Mouse (Mus musculus) granulocyte monocyte progenitor cell, adult 5-6 weeks (primary cell): ENCODE measurements at regions not wholly inside any gene's neighbourhood (a gene's known extent, or its start where the extent isn't known, plus 50 kb on each side); places are given as distances from the start of the nearest gene placed in this dataset.

ENCODE experiments used
- ATAC-seq: replicated peaks from 2 replicates; pipeline ENCODE4 v1.8.0; 2016; ENCODE audit warnings: mild to moderate bottlenecking, moderate TSS enrichment, inconsistent platforms; ENCODE audit not compliant: poor library complexity, severe bottlenecking

DNA sequence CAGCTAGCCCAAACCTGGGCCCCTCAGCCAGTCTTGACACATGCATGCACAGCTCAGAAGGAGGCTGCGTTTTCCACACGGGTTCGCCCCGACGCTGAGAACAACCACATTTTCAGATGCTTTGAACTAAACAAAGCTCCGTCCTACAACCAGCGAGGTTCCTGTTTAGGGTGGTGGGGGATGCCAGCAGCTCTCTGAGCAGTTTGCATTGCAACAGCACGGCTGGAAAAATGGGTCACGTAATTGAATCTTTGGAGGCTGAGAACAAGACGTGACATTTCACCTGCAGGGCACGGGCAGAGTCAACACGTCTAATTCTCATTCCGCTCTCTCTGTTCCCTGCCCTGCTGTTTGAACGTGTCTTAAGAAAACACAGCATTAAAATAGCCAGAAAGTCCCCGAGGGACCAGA, 119.2 kb downstream of the Syk start:
- peak; percentile 51 for ATAC-seq

GRCm38 (mm10) chr13:52703401-52704164, 120.6 kb downstream of the Syk start:
- peak; percentile 83 for ATAC-seq

DNA sequence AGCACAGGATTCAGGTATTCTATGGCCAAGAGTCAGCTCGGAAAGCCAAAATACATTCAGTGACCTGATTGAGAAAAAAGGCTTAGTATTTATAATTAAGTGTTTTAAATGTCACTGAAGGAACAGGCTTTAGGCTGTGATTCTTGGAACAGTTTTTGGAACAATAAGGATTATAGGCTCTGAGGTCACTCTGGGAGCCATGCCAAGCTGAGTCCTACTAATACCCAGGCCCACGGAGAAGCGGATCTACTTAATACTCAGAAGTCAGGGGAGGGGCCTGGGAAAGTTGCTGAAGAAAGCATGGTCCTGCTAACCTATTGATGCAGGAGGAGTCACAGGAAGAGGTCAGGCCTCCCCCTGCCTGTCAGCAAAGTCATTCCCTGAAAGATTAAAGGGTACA, 121.7 kb downstream of the Syk start:
- ATAC-seq, result no peak

DNA sequence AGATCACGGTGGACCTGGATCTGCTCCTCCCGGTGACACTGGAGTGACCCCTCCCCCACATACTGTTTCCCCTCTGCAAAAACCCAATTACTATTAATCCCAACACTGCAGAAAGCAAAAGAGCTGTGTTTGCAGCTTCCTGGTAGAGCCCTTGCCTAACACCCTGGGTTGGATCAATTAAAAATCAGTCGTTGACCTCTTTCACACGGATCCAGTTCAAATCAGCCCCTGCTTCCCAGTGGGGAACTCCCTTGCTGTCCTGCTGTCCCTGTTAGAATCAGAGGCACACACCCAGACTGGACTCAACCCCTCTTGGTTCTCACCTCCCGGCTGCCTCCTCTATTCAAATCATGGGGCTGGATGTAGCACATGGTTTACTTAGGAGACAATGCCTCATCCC, 126.6 kb downstream of the Syk start:
- ATAC-seq, result no peak

GRCm38 (mm10) chr13:52711713-52712369, 128.9 kb downstream of the Syk start:
- peak; percentile 88 for ATAC-seq

DNA sequence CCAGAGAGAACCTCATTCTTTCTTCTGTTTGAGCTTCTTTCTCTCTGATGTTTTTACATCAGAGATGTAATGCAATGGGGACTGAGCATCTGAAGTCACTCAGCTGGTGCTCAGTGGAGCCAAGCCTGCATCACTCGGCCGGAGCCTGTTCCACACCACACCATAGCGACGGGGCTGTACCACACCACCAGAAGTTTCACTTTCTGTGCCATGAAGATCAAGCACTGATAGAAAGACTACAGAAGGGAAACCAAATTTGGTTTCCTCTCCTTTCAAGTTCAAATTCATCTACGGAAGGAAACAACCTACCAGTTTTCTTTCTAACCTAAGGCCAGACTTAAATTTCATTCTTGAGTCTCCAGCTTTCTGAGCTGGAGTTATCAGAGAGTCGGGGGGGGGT, 138.5 kb downstream of the Syk start:
- ATAC-seq, result no peak; the same call in 1 of the 2 replicates

- no peak for ATAC-seq
Measured at GRCm38 (mm10) chr13:52722718-52723117, 139.7 kb downstream of the Syk start.

DNA sequence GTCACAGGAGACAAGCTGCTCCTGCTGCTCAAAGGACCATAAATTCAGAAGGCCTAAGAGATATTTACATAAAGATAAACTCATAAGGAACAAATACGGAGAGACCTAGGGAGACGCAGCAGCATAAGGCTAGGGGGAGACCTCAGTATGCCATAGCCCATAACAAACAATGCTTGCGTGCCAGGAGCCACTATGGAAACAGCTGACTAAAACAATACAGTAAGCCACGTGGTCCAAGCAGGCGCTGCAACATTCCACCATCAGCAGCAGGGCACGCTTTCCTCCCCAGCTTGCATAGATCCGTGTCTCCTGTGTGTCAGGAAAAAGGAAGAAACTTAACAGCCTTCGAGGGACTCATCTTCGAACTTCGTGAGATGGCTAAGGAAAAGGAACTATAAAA, 143.1 kb downstream of the Syk start:
- ATAC-seq, result peak; percentile 46

GRCm38 (mm10) chr13:52726525-52726924, 143.6 kb downstream of the Syk start:
- peak; percentile 61 for ATAC-seq

DNA sequence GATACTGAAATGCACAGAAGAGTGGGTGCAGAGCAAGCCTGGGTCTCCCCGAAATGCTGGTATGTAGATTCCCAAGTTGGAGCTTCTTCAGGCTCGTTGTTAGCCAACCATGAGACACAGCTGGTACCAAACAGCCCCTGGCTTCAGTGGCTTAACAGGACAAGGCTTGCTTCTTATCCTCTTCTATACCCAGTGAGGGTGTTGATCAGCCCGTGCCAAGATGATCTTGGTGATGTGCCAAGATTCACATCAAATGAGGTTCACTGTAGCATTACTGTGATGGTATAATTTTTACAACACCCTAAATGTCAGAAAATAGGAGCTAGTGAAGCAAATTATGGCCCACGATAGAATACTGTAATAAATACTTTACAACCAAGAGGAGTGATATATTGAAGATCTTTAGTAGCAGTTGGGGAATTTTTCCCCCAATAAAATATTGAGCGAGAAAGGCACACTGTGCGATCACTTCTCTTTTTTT, 152.5 kb downstream of the Syk start:
- ATAC-seq, result no peak

DNA sequence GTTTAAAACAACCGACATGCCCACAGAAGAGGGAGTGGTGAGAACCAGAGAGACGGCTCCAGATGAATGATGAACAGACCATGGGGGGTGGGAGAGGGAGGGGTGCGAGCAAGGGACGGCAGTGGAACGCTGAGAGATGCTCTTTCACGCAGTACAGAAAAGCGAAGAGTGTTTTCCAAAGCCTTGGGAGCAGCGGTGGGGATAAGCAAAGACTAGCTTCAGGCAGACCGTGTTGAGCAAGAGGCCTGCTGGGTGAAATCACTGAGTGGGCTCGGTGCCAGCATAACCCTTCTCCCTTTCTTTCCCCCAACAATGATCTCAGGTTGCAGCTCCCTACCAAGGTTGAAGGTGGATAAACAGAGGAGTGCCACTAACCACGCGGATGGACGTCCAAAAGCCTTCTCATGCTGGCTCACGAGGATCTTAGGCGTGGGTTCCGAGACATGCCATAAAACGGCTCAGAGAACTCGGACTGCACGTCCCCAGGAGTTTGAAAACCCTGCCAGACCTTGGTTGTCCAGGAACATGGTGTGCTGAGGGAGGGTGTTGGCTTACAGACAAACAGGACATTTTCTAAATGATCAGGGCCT, 153.1 kb downstream of the Syk start:
- ATAC-seq, result peak; percentile 73

DNA sequence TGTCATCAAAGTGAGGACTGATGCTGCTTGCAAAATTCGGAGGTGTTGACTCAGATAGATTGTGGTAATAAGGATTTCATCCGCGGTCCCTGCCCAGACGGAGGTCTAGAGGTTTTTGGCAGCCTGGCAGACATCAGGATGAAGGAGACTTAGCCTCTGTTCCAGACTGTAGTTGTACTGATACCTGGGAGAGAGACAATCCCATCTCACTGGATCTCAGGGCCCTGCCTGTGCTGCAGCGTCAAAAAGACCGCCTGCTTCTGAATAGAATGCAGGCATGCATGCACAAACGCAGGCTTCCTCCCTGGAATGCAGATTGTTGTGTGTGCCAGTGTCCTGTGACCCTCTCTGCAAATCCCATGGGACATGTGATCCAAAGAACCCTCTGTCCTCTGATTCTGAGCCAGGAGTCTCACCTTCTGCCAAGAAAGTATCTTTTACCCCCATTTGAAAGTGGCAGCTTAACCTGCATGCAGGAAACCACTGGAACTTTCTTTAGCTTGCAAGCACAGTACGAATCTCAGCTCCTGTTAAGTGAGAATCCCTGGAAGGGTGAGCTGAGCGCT, 155.2 kb downstream of the Syk start:
- ATAC-seq, result no peak

DNA sequence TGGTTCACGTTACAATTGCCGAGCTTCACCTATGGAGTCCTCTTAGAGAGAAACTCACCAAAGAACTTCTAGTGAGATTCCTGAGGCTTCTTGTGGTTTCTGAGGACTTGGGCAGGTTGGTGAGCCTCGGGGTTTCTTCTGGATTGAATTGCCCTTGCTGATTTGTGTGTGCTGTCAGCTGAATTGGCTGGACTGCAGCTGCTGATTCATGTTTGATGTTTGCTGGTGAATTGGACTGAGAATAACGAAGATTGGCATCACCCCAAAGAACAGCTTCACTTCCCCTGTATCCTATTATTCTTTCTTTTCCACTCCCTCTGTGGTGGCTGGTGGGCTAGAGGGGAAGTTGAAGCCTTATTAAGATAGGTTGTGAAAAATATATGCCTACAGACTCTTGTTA, 158.4 kb downstream of the Syk start:
- ATAC-seq, result no peak

GRCm38 (mm10) chr13:52756005-52756404, 173.0 kb downstream of the Syk start:
- ATAC-seq, result no peak

GRCm38 (mm10) chr13:52765508-52766181, 163.8 kb downstream of the Auh start:
- ATAC-seq, result no peak

DNA sequence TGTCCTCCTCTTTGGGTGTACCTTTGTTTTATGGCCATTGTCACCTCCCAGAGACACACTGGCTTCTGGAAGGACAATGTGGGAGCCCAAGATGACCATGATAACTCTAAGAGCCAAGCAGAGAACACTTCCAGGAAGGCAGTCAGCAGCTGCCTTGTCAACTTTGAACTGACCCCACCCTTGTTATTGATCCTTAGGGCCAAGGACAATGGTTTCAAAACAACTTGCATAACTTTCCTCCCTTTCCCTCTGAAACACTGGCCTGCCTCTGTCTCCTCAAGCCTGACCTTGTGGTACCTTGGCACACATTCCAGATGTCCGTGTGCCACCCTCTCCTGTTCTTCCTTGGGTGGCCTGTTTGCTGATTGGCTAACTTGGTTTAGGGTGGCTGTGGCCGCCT, 163.2 kb downstream of the Auh start:
- no peak for ATAC-seq

- ATAC-seq, result no peak
Measured at GRCm38 (mm10) chr13:52769956-52770355, 159.5 kb downstream of the Auh start.

DNA sequence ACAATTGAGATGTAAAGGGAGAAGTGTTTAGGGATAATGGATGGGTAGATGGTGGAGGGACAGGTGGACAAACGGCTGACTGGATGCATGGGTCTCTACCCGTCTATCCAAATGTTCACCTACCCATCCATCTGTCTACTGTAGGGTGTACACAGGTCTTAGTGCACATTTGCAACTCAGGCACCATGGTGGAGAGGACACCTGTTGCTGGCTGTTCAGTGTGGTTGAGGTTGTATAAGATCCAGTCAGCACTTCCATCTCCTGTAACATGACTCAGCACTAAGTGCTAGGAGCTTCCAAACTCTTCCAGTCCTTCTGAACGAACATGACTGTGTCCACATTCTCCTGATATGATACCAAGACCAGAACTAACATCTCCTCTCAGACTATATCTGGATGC, 158.0 kb downstream of the Auh start:
- ATAC-seq, result no peak

- ATAC-seq, result no peak
Measured at GRCm38 (mm10) chr13:52772081-52772480, 157.4 kb downstream of the Auh start.

- ATAC-seq, result peak; percentile 51; the same call in 1 of the 2 replicates
Measured at GRCm38 (mm10) chr13:52777396-52778034, 152.0 kb downstream of the Auh start.
